Mouse (Mus musculus): ENCODE measurements around the gene Anks1b.

The Anks1b gene

DNA sequence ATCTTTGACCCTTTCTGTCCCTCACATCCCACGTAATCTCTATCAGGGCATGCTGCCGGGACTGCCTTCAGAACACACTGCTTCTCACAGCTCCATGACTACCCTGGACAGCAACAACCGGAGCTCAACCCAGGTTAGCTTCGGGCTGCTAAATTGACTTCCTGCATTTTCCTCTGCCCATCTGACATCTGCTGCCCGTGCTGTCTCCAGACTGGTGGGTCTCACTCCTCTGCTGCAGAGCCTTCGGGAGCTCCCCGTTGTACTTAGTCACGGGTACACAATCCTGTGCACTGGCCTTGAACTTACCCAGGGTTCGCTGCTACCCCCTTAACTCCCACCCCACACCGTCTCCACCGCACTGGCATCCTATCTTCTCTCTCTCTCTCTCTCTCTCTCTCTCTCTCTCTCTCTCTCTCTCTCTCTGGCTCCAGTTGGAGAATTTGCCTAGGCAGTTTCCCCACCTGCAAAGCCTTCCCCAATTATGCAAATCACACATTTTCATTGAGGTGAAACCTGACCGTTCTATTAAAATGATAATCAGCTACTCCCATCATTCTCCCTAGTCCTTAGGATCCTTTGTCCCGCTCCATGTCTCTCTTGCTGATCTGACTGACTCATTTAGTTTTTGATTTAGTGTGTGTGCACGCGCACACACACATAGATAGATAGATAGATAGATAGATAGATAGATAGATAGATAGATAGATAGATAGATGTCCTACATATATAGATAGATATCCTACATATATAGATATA, 898.3 kb downstream of the Anks1b start:
- in situ Hi-C loops (cut with MboI; ENCODE audit: unreplicated experiment in 2 of 2) = no loop called here

DNA sequence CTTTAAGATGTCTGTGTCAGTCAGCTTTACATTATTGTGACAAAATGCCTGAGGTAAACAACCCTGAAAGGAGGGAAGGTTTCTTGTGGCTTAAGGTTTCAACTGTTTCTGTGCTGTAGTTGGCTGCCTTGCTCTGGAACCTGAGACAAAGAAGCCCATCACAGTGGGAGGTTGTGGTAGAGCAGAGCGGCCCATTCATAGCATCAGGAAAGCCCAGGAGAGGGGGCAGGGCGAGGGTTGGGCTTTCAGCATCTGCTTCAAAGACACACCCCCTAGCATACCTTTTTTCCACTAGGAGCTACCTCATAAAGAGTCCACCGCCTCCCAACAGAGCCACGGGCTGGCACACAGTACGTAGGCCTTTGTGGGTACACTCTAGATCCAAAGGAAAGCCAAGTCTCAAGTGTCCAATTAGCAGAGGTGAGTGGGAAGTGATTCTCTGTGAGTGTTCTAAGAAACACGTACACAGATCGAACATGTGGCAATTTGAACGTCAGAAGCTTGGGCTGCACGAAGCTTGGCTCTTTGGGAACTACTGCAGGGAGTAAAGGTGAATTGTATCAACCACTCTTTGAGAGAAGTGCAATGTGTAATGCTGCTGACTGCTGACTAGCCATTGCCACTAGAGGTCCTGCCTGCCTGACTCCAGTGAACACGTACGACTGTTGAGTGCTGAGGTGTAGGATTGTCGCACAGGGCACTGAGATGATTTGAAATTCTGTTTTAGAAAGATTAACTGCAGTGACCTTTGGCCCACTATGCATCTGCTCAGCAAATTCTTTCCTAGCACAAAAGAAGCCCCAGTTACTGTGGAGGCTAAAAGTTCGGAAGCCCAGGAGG, 906.5 kb downstream of the Anks1b start:
- in situ Hi-C loops (cut with MboI; ENCODE audit: unreplicated experiment in 2 of 2) = no loop called here

DNA sequence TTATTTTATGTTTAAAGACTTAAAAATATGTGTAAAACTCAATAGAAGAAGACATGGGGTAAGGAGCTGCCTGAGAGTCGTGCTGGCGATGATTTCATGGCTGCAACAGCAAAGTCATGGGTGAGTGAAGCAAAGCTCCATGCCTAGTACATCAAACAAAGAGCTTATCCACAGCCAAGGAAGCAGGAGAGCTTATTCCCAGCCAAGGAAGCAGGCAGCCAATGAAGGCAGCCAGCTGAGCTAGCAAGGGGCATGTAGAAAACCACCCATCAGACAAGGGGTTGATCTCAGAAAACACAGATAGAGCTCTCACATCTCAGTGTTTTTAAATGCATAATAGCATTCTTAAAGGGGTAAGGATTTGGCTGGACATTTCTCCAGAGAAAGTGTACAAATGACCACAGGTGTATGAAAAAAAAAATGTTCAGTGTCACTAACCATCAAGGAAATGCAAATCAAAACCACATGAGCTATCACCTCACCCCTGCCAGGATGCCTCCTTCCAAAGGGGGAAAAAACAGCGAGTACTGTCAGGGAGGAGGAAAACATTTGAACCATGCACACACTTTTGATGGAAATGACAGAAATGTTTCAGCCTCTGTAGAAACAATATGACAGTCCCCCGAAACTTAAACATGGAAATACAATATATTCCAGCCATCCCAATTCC, 911.8 kb downstream of the Anks1b start:
- in situ Hi-C loops (cut with MboI; ENCODE audit: unreplicated experiment in 2 of 2) = no loop called here

DNA sequence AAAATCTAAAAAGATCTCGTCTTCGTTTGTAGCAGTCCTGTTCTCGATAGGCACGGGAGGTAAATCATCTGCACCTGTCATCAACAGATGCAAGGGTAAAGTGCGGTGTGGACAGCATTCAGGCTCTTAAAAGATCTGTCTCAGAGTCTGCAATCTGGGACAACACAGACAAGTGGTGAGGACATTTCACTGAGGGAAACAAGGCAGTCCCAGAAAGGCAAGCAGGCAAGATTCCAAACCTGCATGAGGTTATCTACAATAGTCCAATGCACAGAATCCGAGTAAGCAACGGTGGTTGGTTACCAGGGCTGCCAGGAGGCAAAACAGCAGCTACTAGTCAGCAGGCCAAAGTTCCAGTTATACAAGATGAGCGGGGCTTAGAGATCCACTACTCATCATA, 912.4 kb downstream of the Anks1b start:
- in situ Hi-C loops (cut with MboI; ENCODE audit: unreplicated experiment in 2 of 2) = no loop called here

DNA sequence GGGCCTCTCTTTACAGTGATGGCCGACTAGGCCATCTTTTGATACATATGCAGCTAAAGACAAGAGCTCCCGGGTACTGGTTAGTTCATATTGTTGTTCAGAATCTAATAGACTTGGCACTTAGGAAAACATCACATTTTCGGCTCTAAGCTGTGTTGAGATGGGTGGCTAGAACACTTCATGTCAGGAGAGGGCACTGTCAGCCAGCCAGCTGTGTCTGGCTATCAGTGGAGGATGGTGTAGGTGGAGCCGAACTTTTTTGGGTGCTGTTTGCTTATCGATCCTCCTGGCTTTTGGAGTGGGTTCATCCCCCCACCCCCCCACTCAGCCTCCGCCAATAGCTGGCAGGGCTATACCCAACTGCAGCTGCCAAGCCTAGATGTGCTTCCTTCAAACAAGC, 929.8 kb downstream of the Anks1b start:
- in situ Hi-C loops (cut with MboI; ENCODE audit: unreplicated experiment in 2 of 2) = loop anchor here (5.0 to 10.0 kb wide), 3 partner anchors 68 to 234 kb away; no protein-coding TSS in a partner anchor

DNA sequence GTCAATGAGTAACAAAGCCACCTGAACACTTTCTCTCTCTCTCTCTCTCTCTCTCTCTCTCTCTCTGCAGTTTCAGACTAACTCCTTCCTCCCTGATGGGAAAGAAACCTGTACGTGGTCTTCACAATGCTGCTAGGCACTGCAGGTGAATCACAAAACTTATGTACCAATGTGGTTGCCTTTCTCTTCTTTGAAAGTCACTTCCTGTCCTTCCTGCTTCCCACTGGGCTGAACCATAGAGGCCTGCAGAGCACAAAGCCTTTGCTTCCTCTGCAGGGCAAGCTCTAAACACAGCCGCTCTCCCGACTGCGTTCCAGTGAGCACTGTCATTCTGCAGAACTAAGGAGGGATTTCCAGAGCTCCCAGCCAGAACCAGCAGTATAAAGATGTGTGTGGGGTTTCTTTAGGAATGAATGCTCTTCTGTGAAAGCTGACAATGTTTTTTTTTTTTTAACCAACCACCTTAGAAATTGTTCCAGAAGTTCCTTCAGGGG, 931.3 kb downstream of the Anks1b start:
- in situ Hi-C loops (cut with MboI; ENCODE audit: unreplicated experiment in 2 of 2) = loop anchor here (5.0 to 10.0 kb wide), 3 partner anchors 70 to 233 kb away; no protein-coding TSS in a partner anchor

DNA sequence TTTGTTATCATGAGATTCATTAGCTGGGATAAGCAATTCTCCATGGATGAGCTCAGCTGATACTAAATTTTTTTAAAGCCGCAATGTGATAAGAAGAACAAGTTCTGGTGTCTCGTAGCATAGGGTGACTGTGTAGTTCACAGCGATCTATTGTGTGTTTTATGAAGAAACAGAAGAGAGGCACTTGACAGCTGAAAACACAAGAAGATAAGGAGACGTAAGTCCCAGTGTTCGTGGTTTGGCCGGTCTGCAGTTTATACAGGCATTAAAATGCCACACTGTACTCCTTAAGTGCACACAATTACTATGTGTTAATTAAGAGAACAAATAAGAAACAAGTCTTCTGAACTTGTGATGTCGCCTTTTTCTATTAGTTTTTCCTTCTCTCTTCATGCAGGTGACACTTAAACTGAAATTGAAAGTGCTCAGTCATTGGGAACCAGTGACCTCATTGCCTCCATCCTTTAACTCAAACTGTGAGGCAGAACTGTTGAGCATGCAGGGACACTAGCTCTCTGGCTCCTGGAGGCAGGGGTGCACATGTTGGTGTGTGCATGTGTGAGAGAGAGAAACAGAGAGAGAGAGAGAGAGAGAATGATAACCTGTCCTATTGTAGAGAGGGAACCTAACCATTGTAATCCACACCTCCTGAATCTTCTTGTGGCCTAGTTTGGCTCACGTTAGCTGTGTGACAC, 935.5 kb downstream of the Anks1b start:
- in situ Hi-C loops (cut with MboI; ENCODE audit: unreplicated experiment in 2 of 2) = loop anchor here in 1 of 2 experiments (10.0 kb wide), 1 partner anchor 74 kb away; no protein-coding TSS in a partner anchor

DNA sequence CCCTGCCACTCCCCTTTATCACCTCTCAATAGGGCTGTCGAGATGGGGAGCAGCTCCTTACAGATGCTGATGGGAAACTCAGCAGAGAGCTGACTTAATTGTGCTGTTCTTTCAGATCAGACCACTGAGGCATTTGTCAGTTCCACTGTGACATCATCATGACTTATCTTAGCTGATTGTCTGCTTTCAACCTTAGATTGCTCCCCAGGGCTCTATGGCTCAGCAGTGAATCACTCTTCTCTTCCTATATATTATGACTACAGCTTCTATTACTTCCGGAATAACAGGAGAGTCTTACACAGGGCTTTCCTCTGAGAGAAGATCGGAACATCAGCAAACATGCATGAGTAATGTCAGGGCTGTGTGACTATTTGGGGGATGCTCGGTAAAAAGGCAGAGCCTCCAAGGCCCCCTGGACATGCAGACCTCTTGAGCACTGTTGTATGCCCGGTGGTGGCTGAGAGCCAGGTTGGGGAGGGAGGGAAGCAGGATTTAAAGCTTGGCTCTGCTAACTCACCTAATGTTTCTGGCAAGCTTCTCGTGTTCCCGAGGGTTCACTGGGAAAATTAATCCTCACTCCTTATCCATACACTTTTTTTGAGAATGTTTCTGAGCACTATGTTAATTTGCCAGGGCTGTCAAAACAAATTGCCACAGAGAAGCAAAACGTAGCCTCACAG, 936.7 kb downstream of the Anks1b start:
- in situ Hi-C loops (cut with MboI; ENCODE audit: unreplicated experiment in 2 of 2) = loop anchor here in 1 of 2 experiments (10.0 kb wide), 1 partner anchor 75 kb away; no protein-coding TSS in a partner anchor

DNA sequence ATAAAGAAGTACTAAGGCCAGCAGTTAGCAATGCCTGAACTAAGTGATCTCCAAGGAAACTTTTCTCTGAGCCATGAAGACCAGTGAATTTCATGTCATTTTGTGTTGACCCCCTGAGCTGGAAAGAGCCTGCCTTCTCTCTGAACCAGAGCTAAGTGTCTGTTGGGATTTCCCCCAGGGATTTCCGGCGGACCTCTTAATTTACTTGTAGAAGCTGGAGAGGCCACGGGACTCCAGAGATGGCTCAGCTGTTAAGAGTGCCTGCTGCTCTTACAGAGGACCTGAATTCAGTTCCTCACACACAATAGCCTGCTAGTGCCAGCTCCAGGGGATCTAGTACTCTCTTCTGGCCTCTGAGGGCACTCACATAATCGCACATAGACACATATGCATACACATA, 938.1 kb downstream of the Anks1b start:
- in situ Hi-C loops (cut with MboI; ENCODE audit: unreplicated experiment in 2 of 2) = no loop called here

DNA sequence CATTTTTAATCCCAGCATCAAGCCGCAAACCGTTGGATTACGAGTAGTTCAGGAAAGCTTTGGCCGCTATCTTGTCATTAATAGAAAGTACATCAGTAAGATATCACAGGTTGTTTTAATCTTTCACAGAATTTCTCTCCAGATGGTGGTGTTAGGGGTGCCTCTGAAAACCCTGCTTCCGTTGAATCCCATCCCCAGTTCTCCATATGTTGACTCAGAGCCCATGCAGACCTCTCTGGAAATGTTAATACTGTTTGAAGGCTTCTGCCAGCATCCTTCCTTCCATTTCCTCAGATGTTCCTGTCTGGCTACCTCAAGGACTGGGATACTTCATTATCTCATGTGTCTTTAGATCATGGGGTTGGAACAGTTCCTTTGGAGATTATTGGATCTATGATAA, 940.0 kb downstream of the Anks1b start:
- in situ Hi-C loops (cut with MboI; ENCODE audit: unreplicated experiment in 2 of 2) = no loop called here

DNA sequence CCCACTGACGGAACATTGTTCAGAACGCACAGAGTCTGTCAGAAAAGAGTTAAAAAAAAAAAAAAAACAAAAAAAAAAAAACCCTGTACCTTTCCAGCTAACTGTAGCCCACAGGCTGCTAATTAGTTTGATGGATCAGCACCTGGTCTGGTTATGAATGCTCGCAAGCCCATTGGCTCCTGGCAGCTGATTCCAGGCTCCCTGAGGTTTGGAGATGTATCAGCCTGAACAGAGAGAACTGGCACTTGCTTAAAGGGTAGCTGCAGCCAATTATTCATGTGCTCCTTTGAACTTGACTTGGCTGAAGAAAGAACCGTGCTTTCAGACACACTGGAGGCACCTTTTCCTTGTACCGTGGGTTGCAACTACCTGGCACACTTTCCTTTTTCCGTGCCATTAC, 941.1 kb downstream of the Anks1b start:
- in situ Hi-C loops (cut with MboI; ENCODE audit: unreplicated experiment in 2 of 2) = no loop called here

DNA sequence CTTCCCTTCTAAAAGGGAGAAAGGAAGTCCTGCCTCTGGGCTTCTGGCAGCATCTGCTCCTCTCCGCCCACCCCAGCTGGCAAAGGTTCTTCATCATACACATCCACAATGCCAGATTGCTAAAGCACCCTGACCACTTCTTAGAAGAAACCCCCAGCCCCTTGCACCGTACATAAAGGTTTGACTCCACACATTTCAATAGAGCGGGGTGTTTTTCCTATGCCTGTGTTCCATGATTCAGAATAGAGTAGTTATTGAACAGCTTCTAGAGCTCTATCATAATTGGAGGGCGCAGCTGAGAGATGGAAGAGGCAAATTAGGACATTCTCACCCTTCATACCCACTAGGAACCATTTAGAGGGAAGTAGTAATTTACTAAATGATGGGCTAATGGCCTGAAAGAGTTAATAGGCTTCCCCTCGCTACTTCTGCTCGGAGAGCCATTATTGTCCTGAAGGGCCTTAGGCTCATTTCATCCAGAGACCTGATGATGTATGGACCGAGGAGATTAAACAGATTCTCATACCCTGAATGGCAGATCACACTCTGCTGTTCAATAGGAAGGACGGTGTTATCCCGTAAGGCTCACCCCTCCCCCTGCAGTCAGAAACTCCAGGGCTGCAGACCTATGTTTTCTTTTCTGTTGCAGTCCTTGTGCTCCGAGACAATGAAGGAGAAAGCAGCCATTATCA, 945.1 kb downstream of the Anks1b start:
- in situ Hi-C loops (cut with MboI; ENCODE audit: unreplicated experiment in 2 of 2) = no loop called here

DNA sequence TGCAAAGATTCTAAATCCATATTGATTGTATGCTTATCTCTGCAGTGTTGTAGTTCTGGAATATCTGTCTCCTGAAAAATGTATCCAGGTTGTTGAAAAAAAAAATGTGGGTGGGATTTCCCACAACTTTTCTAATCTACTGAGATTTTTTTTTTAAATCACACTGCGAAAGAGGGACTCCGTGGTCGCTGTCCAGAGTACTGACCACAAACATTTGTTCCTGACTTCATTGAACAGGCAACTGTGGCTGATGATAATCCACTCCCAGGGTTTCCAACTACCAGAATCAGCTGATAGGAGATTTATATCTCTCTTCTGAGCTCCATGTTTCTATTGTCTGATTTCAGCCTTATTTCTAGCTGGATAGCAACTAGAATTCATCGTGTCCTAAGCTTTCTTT, 950.1 kb downstream of the Anks1b start:
- in situ Hi-C loops (cut with MboI; ENCODE audit: unreplicated experiment in 2 of 2) = no loop called here

DNA sequence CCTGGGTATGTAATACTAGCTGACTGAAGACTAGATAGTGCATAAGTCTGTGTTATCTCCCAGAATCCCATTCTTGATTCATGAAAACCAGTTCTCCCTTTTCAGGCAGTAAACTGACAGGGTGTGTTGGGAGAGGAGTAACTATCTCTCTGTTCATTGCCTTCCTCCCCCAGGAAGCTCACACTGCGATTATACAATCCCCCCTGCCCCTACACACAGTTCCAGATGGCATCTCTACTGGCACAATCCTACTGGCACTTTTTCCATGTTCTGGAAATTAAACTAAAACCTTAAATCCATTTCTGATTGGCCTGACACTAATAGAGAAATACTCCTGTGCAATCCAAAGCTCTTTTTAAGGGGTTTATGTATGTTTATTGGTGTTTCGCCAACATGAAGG, 951.4 kb downstream of the Anks1b start:
- in situ Hi-C loops (cut with MboI; ENCODE audit: unreplicated experiment in 2 of 2) = no loop called here

DNA sequence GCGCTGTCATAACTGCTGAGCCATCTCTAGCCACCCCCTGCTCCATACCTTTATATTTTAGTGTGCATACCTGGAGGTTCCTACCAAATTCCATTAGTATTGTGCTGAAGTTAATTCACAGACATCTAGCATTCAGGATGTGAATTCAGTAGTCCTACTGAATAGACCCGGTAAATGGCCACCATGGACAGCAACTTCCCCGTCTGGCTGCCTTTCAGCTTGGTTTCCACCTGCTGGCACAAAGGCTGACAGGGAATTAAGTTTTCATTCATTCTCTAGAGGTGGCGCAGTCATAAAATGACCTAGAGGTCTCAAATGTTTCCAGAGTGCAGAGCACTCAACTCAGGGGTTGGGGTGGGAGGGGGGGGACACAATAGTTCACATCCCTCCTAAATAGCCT, 953.6 kb downstream of the Anks1b start:
- in situ Hi-C loops (cut with MboI; ENCODE audit: unreplicated experiment in 2 of 2) = no loop called here

DNA sequence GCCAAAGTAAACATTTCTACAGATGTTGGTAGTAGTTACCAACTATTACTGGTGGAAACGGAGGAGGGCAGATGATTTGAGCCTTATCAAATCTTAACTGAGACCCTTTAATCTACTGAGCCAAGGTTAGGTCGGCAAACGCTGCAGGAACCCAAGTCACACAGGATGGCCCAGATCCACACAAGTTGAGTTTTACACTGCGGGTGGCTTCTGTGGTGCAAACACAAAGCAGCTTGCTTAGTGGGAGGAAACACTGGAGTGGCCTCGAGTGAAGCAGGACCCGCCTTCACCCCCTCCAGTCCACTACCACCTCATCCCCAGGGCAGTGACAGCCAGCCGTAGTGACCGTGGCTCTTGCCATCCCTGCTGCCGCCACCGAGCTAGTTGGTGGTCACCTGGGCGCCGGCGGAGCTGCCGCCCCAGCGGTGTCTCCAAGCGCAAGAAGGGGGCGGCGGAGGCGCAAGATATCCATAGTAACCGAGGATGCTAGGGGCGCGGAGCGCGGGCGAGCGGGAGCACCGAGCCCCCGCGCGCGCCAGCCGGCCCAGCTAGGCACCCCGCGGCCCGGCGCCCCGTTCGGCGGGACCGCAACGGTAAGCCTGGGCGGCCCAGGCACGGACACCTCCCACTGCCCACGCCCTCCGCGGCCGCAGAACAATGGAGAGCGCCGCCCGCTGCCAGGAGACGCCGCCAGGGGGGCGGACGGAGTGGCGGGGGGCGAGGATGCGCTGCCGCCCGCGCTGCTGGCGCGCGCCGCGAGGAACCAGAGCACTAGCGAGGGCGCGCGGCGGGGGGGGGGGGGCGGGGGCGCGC, 955.5 kb downstream of the Anks1b start:
- in situ Hi-C loops (cut with MboI; ENCODE audit: unreplicated experiment in 2 of 2) = no loop called here

DNA sequence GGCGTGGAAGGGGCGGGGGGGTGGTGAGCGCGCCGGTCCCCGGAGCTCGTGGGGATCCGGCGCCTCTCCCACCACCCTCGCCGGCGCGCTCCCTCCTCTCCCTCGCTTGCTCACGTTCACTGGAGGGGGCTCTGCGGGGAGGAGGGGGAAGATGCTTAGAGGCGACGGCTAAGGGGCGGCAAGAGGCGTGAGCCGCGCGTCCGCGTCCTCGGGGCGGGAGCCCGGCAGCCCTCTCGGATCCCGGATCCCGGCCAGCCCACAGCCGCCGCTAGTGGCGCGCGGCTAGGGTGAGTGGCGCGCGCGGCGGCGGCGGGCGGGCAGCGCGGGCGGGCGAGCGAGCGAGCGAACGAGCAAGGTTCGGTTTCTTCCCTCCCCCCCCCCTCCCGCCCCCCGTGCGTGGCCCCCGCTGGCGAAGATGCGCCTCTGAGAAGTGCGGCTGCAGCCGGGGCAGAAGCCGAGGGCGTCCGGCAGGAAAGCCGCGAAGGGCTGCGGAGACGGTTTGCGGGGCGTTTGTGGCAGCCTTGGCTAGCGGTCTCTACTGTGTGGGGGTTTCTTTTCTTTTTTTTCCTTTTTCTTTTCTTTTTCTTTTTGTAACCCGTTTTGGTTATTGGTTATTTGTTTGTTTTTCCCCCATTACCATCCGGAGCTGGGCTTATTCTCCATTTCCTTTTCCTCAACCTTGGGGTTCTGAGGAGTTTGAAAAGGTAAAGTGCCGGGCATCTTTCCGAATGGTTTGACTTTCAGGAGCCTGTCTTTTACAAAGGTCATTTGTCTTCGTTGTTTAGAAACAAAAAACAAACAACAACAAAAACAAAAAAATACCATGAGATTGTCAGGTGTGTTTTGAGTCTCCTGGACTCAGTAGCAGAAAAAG, 956.3 kb downstream of the Anks1b start:
- in situ Hi-C loops (cut with MboI; ENCODE audit: unreplicated experiment in 2 of 2) = no loop called here

DNA sequence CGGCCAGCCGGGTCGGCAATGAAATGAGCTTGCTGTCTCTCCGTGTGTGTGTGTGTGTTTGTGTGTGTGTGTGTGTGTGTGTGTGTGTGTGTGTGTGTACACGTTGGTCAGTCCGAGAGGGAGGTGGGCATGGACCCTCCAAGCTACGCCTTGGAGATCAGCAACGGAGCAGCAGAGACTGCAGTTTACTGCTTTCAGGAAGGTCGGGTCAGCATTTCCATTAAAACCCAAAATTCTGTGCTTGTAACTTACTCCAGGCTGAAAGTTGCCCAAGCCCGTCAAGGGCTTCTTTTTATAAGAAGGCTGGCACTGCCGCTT, 956.9 kb downstream of the Anks1b start:
- in situ Hi-C loops (cut with MboI; ENCODE audit: unreplicated experiment in 2 of 2) = no loop called here
